Mouse (Mus musculus) right cerebral cortex, postnatal 4 days (tissue): ENCODE measurements around the gene Krt23.

Experiments
- DNase-seq: peaks from one replicate; pipeline ENCODE4 v3.0.0-alpha.2; 2022

The Krt23 gene

DNA sequence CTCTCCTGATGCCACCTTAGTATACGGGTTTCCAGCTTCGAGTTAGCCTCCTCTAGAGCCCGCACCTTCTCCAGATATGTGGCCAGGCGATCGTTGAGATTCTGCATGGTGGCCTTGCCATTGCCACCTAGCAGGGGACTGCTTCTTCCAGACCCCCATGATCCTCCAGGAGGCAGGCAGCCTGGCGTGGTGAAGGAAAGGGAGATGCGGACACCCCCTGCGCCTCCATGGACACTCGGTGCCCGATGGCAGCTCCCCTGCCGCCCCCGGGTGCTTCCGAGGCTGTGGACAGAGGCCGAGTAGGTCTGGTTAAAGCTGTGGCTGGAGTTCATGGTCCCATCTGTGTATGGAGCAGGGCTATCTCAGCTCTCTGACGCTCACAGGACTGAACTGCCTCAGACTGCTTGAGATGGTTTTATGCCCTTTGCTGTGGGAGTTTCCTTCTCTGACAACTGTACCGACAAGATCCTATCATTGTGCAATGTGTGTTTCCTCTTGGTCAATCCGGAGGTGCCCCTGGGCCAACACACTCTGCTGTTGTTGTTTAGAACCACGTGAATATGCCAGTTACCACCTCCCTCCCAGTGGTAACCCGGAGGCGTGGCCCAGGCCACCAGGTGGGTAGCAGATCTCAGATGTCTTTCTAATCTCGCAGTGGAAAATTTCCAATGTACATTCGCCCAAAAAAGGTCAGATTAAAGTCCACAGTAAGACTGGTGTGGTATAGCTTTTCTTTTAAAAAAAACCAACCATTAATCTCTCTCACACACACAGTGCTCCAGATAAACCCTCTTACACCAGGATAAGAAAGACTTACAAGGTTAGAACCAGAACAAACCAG lies at the start of gene Krt23:
Gene Krt23 (minus strand): TSS at position 405 of the 841 bp plus-strand sequence.
- no peak for DNase-seq

DNA sequence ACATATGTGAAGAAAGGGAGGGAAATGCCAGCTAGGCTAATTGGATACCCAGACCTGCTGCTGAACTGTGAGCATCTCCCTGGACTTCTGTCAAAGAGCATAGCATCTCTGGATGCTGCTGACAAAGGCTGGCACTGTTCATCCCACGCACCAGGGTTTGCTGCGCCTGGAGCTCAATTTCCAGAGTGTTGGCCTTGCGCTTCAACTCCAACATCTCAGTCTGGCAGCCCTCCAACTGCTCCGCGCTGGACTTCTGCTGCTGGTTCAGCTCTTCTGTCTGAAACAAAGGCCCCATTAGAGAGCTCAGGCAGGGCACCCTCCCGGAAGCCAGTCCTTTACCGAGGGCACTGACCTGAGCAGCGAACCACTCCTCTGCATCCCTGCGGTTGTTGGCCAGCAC lies 46.8 kb upstream of the Krt23 start:
- peak; percentile 46 for DNase-seq

DNA sequence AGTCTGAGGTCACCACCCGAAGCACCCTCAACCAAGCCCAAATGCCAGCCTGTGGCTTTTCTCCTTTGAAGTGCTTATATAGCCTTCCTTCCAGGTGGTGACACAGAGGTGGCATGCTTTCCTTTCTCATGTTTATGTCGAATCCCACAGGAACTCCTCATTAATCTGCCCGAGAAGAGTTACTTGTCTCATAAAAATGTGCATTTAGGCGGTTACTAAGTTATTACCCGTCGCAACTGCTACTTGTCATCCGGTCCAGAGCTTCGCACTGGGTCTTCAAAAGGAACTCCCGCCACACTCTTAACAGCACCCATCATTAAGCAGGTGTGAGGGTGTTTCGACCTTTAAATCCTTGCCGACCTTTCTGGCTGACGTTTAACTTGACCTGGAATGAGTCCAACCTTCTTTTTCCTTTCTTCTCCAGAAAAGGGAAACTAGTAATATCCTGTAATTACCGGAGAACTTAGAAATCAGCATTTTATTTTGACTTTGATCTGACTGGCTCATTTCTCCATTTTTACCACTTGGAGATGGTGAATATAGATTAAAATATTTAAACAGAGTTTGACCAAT lies 28.4 kb upstream of the Krt23 start, which contains the start of gene Krt39:
Gene Krt39 (minus strand): TSS at position 51 of the 573 bp plus-strand sequence.
- no peak for DNase-seq

DNA sequence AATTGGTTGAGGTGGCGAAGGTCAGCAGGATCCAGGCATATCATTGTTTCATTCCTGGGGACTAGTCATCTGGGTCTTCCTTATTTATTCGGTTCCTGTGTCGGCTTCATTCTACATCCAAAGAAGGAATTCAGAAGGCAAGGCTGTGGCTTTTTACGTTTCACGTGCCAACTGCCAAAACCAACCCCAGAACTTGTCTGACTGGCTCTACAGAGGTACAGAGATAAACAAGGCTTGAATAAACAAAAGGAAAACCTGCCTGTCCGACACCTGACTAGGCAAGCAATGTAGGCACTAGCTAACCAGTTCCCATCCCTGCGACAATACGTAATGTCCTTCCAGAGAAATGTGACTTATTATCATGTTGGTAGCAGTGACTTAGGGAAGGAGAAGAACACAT lies 21.2 kb upstream of the Krt23 start:
- DNase-seq: no peak

DNA sequence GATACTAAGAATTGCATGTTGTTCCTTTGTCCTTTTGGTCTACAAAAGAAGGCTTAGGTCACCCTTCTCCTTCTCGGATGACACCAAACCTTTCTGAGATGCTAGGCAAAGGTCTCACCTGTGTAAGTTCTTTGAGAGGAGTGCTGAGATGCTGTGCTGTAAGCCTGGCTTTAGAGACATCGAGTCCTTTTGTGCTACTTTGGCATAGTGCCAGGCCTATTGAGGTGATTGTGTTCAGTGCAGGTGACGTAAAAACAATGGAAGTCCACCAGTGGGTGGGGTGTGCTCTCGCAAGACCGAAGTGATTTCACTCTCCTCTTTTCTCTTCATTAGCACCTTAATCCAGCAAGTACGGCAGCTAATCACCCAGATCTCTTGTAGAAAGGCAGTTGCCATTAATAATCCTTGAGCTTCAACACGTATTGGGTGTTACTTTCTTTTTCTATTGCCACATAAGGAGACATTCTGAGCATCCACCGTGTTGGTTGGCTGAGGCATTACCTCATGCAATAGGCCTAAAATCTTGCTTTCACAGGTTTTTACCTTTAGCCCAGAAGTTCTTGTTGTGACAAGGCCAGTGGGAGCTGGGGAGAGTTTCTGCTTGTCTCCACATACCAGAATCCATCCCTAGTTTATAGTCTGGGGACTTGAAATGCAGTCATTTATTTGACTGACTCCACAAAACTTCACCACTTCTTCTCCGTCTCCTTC lies 7.3 kb upstream of the Krt23 start:
- DNase-seq: no peak

DNA sequence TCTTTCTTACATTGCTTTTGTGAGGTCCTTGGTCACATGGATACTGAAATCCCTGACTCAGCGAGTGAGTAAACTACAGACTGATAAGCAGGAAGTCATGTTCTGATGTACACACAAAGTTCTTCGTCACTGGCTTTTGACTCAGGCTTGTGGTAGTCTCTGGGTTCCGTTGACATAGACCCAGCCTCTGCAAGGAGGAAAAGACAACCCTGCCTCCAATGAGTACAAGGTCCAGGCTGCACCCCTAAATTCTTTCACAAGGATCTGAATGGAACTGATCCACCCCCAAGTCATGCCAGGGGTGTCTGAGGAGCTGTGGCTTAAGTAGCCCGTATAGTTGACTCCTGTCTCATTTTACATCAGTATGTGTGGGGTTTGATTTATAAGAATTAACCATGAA lies 3.5 kb upstream of the Krt23 start:
- DNase-seq: no peak

DNA sequence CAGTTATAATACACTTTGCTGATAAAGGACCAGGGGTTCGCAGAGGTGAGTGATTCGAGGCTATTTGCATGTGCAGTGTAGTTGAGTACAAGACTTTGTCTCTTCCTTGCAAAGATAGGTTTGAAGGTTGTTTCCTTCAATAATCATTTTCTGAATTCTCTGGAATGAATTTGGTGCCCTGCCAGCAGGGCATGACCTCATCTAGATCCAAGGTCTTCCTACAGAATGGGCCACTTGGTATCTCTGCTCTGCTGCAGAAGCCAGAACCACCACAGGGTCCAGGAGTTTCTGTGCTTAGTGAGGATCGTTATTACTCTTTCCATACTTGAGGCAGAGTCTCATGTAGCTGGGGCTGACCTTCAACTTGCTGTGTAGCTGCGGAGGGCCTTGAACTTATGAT lies 1.8 kb upstream of the Krt23 start:
- DNase-seq: no peak

DNA sequence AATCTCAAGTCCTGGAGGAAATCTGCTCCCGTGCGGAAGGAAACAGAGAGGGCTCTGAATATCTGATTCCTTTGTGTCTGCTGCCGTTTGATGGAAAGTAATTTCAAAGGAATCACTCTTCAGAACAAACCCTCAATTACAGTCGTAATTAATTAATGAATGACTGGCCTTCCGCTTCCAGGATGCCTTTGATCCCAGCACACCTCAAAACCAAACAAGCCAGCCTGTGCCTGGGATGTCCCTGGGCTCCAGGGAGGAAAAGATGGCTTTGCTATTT lies 575 bp upstream of the Krt23 start:
- no peak for DNase-seq

DNA sequence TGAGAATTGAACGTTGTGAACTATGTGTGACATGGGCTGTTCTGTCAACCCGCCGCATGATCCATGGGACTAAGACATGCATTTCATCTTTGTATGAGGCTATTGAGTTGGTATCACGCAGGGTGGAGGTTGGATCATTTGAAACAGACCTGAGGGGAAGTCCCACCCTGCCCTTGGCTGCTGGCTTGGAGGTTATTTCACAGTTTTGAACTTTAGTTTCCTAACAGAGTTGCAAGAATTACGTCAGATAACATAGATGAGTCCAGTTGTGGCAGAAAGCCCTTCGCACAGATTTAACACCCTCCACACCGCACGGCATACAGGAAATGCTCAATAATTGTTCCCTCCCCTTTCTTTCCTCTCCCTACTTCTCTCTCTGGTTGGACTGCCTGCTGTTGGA lies 1.9 kb downstream of the Krt23 start:
- DNase-seq: no peak

DNA sequence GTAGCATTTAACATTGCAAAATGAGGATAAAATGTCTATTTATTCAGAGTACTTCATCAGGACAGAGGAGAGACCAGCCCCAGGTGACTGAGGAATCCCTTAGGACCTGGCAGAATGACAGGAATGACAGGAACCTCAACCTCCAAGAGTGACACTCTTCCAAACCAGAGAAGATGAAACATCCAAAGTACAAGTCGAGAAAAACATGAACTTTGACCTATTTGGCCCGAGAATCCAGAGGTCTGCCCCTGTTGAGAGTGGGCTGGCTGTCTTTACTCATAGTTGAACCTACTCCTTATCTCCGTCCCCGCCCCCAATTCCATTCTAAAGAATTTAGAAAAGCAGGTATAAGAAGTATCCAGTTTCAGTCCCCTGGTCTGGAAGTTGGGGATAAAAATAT lies 2.3 kb downstream of the Krt23 start:
- DNase-seq: no peak

DNA sequence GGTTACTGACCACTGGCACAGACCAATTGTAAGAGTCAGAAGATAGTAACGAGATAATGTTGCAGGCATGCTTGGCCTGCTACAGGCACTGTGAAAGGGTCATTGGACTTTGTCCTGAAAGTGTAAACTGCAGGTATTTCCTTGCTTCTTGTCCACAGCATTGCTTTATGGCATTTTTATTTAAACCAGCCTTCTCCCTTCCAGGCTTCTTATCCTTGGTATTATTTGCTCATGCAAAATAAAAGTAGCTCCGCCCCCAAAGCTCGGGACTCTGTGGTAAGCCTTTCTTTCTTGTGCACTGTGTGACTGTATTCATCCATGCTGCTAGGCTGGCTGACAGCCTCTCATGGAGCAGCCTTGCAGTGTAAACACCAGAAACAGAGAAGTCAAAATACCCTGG lies 3.7 kb downstream of the Krt23 start:
- DNase-seq: no peak

DNA sequence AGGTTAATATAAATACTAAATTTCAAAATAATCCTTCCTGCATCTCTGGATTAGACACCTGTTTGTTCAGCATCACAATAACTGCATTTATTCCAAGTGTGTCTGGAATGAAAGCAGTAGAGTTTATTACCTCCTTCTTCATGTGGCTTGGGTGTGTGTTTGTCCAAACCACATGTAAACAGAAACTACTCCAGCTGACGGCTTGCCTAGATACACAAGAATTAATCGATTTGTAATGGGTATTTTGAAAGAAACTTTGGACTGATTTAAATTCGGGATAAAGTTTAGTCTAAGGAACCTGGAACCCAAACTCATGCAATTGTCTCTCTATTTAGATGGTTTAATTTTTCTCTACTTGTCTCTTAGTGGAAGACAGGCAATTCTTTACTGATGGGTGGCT lies 18.0 kb downstream of the Krt23 start:
- no peak for DNase-seq

DNA sequence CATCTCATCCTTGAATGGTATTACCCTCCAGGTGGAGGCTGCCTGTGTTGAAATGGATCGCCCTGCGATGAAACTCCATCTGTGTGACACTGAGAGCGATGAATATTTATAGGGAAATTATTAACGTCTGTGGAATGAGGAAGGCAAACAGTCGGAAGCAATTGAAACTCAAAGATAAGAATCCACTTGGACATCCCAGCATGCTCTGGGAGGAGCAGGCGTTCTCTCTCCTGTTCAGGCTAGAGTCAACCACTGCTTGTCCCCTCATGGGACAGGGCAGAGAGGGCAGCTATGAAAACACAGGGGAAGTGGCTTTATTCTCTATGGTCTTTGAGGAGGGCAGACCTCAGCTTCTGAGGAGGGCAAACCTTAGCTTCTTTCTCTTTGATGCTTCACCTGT lies 19.5 kb downstream of the Krt23 start:
- DNase-seq: no peak

DNA sequence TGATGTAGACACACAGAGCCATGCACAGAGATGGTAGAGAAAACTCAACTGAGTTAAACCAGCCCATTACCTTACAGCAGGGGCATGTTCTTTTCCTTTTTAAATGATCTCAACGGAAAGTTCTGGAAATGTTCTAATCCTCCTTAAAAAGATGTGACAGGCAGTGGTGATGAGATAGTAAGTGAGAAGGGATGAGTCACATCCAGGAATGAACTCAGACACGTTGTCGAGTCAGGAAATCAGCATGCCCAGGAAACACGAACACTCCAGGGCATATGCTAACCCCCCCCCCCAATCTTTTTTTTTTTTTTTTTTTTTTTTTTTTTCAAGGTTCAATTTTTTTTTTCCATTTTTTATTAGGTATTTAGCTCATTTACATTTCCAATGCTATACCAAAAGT lies 20.5 kb downstream of the Krt23 start:
- DNase-seq: no peak

DNA sequence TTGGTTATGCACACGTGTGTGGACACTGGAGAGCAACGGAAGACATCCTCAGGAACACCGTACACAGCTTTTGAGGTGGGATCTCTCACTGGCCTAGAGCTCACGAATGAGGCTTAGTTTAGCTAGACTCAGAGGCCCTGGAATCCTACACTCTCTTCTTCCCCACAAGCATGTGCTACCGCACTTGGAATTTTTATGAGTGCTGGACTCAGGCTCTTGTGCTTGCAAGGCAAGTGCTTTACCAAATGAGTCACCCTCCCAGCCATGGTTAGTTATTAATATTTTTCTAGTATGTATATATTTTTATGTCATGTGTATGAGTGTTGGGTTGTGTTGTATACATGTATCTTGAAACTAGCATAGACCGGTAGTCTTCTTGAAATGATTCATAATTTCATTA lies 21.0 kb downstream of the Krt23 start:
- DNase-seq: no peak

DNA sequence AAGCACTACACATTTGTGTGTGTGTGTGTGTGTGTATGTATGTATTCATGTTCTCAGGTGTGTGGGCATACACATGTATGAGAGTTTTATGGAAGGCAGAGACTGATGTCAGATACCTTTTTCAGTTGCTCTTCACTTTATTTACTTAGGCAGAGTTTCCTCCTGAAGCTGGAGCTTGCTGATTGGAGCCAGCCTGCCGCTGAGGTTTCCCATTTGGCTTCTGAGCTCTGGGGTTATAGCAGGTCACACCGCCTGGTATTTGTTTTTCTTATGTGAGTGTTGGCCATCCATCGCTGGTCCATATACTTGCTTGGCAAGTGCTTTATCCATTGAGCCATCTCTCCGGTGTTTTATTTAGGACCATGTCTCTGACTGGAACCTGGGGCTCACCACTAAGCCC lies 23.7 kb downstream of the Krt23 start:
- no peak for DNase-seq

DNA sequence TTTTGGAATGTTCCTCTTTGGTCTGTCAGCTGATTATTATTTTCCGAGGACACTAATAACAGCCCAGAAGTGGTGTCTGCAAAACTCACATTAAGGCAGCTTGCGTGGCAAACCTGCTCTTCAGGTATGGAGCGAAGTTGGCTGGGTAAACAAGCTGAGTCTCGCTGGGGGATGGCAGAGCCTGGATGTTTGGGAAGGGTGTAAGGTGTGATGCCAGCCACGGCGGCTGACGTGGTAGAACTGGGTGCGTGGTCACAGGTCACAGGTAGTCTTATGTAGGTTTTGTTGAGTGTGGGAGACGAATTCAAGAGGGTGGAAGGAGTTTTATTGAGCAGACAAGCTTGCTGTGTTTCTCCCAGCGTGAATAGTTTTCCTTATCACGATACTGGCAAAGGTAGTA lies 24.4 kb downstream of the Krt23 start:
- DNase-seq: no peak

DNA sequence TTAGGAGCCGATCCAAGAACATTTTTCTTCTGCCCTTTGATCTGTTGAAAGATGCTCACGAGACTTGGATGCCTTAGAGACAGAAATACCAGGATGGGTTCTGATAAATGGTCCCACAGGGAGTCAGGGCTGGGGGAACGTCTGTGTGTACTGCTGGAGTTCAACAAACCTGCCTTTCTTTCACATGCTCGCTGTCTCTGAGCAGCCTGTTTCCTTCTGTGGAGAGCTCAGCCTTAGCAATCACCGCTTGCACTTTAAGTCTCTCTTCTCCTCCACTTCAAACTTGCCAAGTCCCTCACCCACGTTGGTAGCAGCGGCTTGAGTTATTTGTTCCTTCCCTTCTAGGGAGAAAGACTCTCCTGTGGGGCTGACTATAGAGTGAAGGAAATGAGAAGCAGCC lies 26.6 kb downstream of the Krt23 start:
- DNase-seq: no peak

DNA sequence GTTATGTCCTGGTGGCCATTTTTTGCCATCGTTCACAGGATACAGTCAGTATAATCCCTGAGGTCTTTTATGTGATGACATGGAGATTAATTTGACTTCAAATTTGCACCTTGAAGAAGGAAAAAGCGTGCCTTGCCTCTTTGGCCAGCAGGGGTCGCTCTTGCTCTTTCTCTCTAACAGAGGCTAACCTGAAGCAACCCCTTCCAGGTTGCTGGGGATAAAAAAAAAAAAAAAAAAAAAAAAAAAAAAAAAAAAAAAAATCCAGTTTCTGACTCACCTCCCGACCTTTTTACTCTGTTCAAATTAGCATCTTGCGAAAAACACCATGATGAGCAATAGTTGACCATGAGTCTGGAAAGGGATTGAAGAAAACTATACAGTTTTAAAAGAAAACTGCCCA lies 28.1 kb downstream of the Krt23 start:
- peak; percentile 98 for DNase-seq

DNA sequence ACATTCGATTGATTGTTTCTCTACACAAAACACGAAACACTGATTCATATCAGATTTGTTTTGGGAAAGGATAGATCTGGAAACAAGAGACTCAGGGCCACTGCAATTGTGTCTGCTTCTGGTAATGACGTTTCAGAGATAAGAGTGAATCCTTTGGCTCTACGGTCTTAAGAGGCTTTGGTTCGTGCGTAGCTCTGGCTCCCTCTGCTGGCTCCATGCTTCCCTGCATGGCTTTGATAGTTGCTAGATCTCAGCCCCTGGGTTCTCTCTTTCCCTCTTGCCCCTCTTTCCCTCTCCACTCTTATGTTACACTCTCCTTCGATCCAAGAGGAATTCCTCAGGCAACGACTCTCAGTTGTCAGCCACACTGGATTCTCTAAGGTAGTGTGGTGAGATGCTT lies 29.8 kb downstream of the Krt23 start:
- peak; percentile 86 for DNase-seq

DNA sequence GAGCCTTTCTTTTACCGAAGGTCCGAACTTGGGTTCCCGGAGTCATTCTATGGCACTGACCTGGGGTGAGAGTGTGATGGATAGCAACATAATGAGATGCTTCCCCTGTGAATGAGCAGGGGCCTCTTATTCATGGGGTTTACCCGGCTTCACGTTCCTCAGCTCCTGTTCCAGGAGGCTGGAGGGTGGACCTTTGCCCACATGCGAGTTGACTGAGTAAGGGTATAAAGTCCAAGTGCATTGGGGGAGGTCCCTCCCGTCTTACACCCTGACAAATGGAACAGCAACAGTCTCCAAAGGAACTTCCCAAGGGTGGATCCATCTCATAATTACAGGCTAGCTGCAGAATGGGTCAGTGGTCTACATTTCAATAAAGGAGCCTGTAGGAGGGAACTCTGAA lies 31.2 kb downstream of the Krt23 start:
- DNase-seq: no peak

DNA sequence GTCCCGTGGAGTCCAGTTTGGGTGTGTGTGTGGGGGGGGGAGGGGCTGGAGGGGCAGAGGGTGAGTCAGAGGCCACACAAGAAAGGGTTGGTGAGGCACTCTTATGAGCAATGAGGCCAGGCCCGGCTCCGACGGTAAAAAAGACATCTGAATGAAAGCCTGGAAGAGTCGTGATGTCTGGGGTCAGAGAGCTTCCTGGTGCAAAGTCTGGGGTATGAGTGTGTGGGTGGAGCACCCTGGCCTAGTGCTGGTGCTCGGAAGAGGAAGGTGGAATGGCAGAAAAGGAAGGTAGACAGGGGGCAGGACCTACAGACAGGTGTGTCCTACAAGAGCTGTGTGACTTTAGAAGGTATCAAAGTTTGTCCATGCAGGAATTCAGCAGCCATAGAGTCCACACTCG lies 34.0 kb downstream of the Krt23 start:
- DNase-seq: no peak

DNA sequence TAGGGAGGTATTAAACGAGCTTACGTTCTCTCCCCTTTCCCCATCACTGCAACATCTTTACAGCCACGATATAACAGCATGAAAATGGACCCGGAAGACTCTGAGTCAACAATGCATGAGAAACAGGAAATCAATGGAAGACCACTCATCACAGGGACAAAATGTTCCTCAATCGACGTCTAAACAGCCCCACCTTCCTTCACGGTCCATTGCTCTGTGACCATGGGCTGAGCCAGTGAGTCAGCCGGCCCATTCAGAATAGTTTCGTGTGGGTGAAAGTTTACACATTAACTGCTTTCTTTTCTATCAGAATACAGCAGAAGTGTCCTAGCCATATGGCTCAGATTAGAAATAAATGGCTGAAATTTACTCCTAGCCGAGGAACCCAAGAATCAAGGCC lies 38.2 kb downstream of the Krt23 start:
- DNase-seq: no peak

DNA sequence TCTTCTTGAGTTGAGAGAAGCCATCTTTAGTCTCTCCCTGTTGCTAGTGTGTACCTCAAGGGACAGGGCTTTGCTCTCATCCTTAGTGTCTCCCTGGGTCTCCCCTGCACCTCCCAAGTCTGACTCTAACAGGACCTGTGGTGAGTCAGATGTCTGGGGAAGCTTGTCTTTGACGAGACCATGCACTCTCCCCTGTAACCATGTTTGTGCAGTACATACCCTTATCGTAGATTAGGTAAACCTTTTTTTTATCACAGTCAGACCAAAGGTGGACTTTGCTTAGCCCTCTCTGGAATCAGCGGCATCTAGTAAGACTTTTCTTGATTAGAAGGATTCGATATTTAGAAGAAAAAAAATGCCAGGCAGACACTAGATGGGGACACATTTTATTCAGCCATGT lies 38.9 kb downstream of the Krt23 start:
- DNase-seq: no peak

DNA sequence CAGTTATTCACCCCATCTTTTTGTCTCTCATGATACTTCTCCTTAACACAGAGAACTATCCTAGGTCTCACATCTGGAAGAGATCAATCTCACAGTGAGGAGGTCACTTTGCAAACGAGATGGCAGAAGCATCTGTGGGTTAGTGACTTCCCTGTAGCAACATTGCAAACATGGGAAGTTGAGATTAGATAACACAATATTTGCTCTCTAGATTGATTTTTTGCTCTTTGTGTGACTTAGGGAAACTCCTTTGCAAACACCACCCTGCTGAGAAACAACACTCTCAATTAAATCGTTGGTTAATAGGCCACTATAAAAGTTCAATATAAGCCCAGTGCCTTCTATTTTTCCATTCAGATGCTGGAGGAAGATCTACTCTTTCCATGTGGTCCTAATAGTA lies 44.2 kb downstream of the Krt23 start:
- no peak for DNase-seq
